In genomic region chr6:120466609-120467329, GRCm38 (mm10) we compare ENCODE assay signal across 9 mouse cellular contexts. TPM values are rescaled to one million over a fixed set of nuclear protein-coding genes. Genes with fewer than 3 reads are reported as not detected.
DNase-seq lines count a peak whose midpoint lies in the region; ATAC-seq lines count a peak whose summit lies in the region.
"Had no signal": no experiment of that assay in that cellular context is flagged by ENCODE, and none has a peak within 500 bp of the region (broad histone marks: within the 10 kb centered on the region; RNA-seq: fewer than 3 reads in every experiment).

No protein-coding gene starts in this region.

- peak; percentile 24 for ATAC-seq in monocyte, adult 5-6 weeks (replicated peaks; ENCODE audit: insufficient number of reproducible peaks, low FRiP score, low TSS enrichment, poor library complexity, severe bottlenecking)
- ATAC-seq: midbrain, embryonic 15.5 days had no signal

- DNase-seq in 416B (ENCODE audit: low read depth) = peak; percentile 98
- peak; percentile 89 for DNase-seq in CD4-positive helper T cell, adult 2 months (ENCODE audit: low read depth, low spot score)
- peak; percentile 80 for DNase-seq in kidney, adult 9 months
- no peak for DNase-seq in embryo, embryonic 11 days
- DNase-seq in right cerebral cortex, postnatal 36 days (ENCODE audit: low spot score in 2 of 2) = no peak
- DNase-seq in adrenal gland, postnatal 36 days = no peak

RNA-seq across cellular contexts. Expression of gene Il17ra, which starts 3.7 kb away (rescaled TPM):
- 155 to 206 TPM (median 192 TPM) in 3 replicates for total RNA-seq in monocyte, adult 5-6 weeks (2017)
- total RNA-seq in adrenal gland, postnatal 36 days (2021) = 10 to 100 TPM in 1 of 2 experiments, 1 to 10 TPM in 1; 9.7 to 13.1 TPM

RNA-seq across cellular contexts. Expression of gene Tmem121b, which starts 26.8 kb away (rescaled TPM):
- total RNA-seq in monocyte, adult 5-6 weeks (2017) = 4.9 to 12.3 TPM (median 10.3 TPM) in 3 replicates
- total RNA-seq in adrenal gland, postnatal 36 days (2021) = under 1 TPM in 1 of 2 experiments, not detected in 1; 0.13 TPM
- total RNA-seq: heart, adult 2 months had no signal

Comparison
In these comparisons a context has a peak if more than half of its experiments do, and no peak if none do; other contexts are left out.
1. DNase-seq: peak in 416B (single experiment), CD4-positive helper T cell, adult 2 months (single experiment) and kidney, adult 9 months (single experiment); none in embryo, embryonic 11 days (single experiment), right cerebral cortex, postnatal 36 days (0 of 2) and adrenal gland, postnatal 36 days (0 of 2).
2. RNA of gene Il17ra, which starts 3.7 kb away (total RNA-seq): 155 to 206 TPM in monocyte, adult 5-6 weeks; 9.7 to 13.1 TPM in adrenal gland, postnatal 36 days; every median in the first group is over 10 times any median in the second.